Mouse (Mus musculus): Measurements from ENCODE around the gene Efna3.

GRCm38 (mm10) chr3:89322514-89323165 is at the start of gene Efna3:
- TF ChIP-seq POLR2A (IDR thresholded peaks at IDR 0.05; ENCODE audit: insufficient read depth, low read depth, low read length) (peak; percentile 84), CTCF (IDR thresholded peaks at IDR 0.05; ENCODE audit: insufficient read depth, low read depth, low read length) (no peak)
